Mouse (Mus musculus): ENCODE data around the gene Hps6. TPM values are rescaled to one million over a fixed set of nuclear protein-coding genes. Genes with fewer than 3 reads are reported as not detected.
"Not testable (repeated sequence)": the region's sequence is repeated elsewhere in the genome, so short reads cannot be mapped to it uniquely, and the experiment has no call there.

The Hps6 gene
- total RNA-seq (2014; fragmentation: Nextera tagmentation) (4.1 and 5.9 TPM in 2 replicates), total RNA-seq (2017) (5.7 and 8.7 TPM in 2 replicates)

GRCm38 (mm10) chr19:46003371-46004226 is at the start of gene Hps6:
Gene Hps6 (plus strand): TSS chr19:46003508.
- ATAC-seq (replicated peaks; ENCODE audit: poor library complexity, severe bottlenecking) = peak; percentile 92

GRCm38 (mm10) chr19:45956736-45957135 is 46.6 kb upstream of the Hps6 start:
- ATAC-seq (replicated peaks; ENCODE audit: poor library complexity, severe bottlenecking) = no peak

GRCm38 (mm10) chr19:45960770-45961169 is 42.5 kb upstream of the Hps6 start:
- no peak for ATAC-seq (replicated peaks; ENCODE audit: poor library complexity, severe bottlenecking)

- ATAC-seq (replicated peaks; ENCODE audit: poor library complexity, severe bottlenecking) = peak; percentile 78
These were observed 18.9 kb upstream of the Hps6 start for GRCm38 (mm10) chr19:45984379-45984778.

- no peak for ATAC-seq (replicated peaks; ENCODE audit: poor library complexity, severe bottlenecking)
These were observed 15.1 kb upstream of the Hps6 start for GRCm38 (mm10) chr19:45988238-45988637.

- ATAC-seq (replicated peaks; ENCODE audit: poor library complexity, severe bottlenecking) = no peak
These were observed 12.1 kb upstream of the Hps6 start for GRCm38 (mm10) chr19:45991171-45991570.

- ATAC-seq (replicated peaks; ENCODE audit: poor library complexity, severe bottlenecking) = not testable (repeated sequence)
These were observed 9.9 kb upstream of the Hps6 start for GRCm38 (mm10) chr19:45993441-45993840.

GRCm38 (mm10) chr19:45993981-45994737 is 9.1 kb upstream of the Hps6 start:
- ATAC-seq (replicated peaks; ENCODE audit: poor library complexity, severe bottlenecking) = no peak

GRCm38 (mm10) chr19:45997365-45997764 is 5.9 kb upstream of the Hps6 start:
- ATAC-seq (replicated peaks; ENCODE audit: poor library complexity, severe bottlenecking) = no peak

- peak; percentile 93 for ATAC-seq (replicated peaks; ENCODE audit: poor library complexity, severe bottlenecking)
These were observed 5.3 kb upstream of the Hps6 start, which contains the start of gene Armh3 for GRCm38 (mm10) chr19:45997785-45998693. Gene Armh3 (minus strand): TSS chr19:45998488.

GRCm38 (mm10) chr19:45998694-45999217 is 4.6 kb upstream of the Hps6 start:
- no peak for ATAC-seq (replicated peaks; ENCODE audit: poor library complexity, severe bottlenecking)

GRCm38 (mm10) chr19:45999378-45999777 is 3.9 kb upstream of the Hps6 start:
- no peak for ATAC-seq (replicated peaks; ENCODE audit: poor library complexity, severe bottlenecking)

GRCm38 (mm10) chr19:46002279-46002678 is 1.0 kb upstream of the Hps6 start:
- ATAC-seq (replicated peaks; ENCODE audit: poor library complexity, severe bottlenecking) = peak; percentile 25

- ATAC-seq (replicated peaks; ENCODE audit: poor library complexity, severe bottlenecking) = no peak
These were observed 1.6 kb downstream of the Hps6 start for GRCm38 (mm10) chr19:46004814-46005466.

GRCm38 (mm10) chr19:46005680-46006079 is 2.4 kb downstream of the Hps6 start:
- ATAC-seq (replicated peaks; ENCODE audit: poor library complexity, severe bottlenecking) = no peak

GRCm38 (mm10) chr19:46014572-46015178 is 11.4 kb downstream of the Hps6 start:
- ATAC-seq (replicated peaks; ENCODE audit: poor library complexity, severe bottlenecking) = peak; percentile 98

GRCm38 (mm10) chr19:46016023-46016422 is 12.7 kb downstream of the Hps6 start:
- no peak for ATAC-seq (replicated peaks; ENCODE audit: poor library complexity, severe bottlenecking)

GRCm38 (mm10) chr19:46024959-46025358 is 21.7 kb downstream of the Hps6 start:
- no peak for ATAC-seq (replicated peaks; ENCODE audit: poor library complexity, severe bottlenecking)

GRCm38 (mm10) chr19:46026567-46026966 is 23.3 kb downstream of the Hps6 start:
- no peak for ATAC-seq (replicated peaks; ENCODE audit: poor library complexity, severe bottlenecking)

Measured in granulocyte monocyte progenitor cell, adult 5-6 weeks (primary cell).